Mouse (Mus musculus) Patski (cell line): ENCODE measurements around the gene Tinf2. TPM values are rescaled to one million over a fixed set of nuclear protein-coding genes. Genes with fewer than 3 reads are reported as not detected.

Source experiments
- ATAC-seq: fragments of 100-300 bp; one replicate; pipeline ENCODE4 v1.8.0; 2021
- CTCF ChIA-PET: fragments of 350-600 bp; sonication (Branson Sonifier 250); formaldehyde crosslinking; loops from one replicate; lab custom pipeline; 2022; ENCODE audit warnings: inconsistent platforms; lab: Charles Lee
- POLR2A ChIA-PET: fragments of 350-600 bp; sonication (Branson Sonifier 250); formaldehyde crosslinking; loops from one replicate; lab custom pipeline; 2022; ENCODE audit warnings: antibody characterized with exemption, inconsistent platforms; lab: Charles Lee
- DNase-seq: peaks from one replicate; pipeline ENCODE4 v3.0.0-alpha.2; 2011; ENCODE audit warnings: low read depth, low spot score
- H3K27me3 ChIP-seq: fragments of 371-371 bp; one replicate; pipeline ENCODE4 v1.5.1; 2021
- CTCF ChIP-seq: fragments of 100-300 bp; IDR thresholded peaks from one replicate; pipeline ENCODE4 v1.5.1; 2021
- in situ Hi-C: fragments of 300-500 bp; cut with MboI; formaldehyde crosslinking; loops from 3 replicates; pipeline ENCODE4 v1.11.1; 2018; ENCODE audit warnings: low pct_unique_long_range_greater_than_20kb, mixed read lengths
- polyA plus RNA-seq: library from polyadenylated mRNA; unstranded; gene quantifications from one replicate; pipeline ENCODE4 v1.2.3, GENCODE M21; 2021

The Tinf2 gene
- polyA plus RNA-seq, 1 experiment from 2014 or later: 19.5 TPM

DNA sequence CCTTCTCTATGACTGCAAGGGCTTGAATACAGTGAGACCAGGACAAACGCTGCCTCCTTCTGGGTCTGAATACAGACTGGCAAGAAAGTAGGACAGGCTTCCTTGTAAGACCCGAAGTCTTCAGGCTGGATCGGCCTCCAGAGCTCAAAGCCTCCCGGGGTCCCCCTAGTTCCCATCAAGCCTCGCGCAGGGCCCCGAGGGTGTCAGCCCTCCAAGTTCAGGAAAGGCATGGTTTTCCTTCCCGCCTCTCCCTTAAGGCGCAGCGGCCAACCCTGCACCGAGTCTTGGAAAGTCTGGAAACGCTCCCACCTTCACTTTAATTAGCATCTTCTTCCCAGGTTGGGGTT is 10.2 kb downstream of the Tinf2 start:
- ChIA-PET CTCF (interaction anchor here (1.0 to 2.2 kb wide), 4 partner anchors 10 to 114 kb away, joined by 3 to 5 read pairs (median 4); partner anchors contain the start of genes Tinf2 and Tssk4), POLR2A (interaction anchor here (0.5 kb wide), 1 partner anchor 12 kb away, joined by 5 read pairs; no protein-coding TSS in a partner anchor)
- DNase-seq (no peak), ATAC-seq (peak; percentile 10)
- in situ Hi-C loops: no loop called here
- H3K27me3 ChIP-seq: no peaks in the 10 kb centered on the region
- TF ChIP-seq CTCF: no peak

DNA sequence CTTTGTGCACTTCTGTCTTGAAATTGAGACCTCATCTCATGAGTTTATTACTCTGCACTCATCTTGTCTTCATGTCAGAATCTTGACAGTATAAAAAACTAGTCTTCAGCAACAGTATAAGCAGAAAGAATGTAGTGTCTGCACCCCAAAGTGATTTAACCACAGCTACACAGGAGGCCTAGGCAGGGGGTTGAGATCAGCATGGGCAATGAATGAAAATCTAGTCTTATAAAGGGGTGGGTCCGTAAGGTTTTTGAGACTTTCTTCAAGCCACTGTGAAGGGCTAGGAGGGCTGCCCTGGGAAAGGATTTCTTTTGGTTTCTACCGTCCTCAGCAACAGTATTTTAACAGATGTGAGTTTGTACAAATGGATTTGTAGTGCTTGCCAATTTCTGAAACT is 21.0 kb downstream of the Tinf2 start:
- in situ Hi-C loops: no loop called here
- ChIA-PET CTCF (interaction anchor here (1.3 to 2.8 kb wide), 5 partner anchors 9 to 84 kb away, joined by 3 to 15 read pairs (median 3); no protein-coding TSS in a partner anchor), POLR2A (interaction anchor here (1.2 to 1.6 kb wide), 2 partner anchors 9 to 26 kb away, joined by 3 read pairs; no protein-coding TSS in a partner anchor)
- ATAC-seq: peak; percentile 22
- no peak for TF ChIP-seq CTCF
- DNase-seq: no peak
- H3K27me3 ChIP-seq: no peaks in the 10 kb centered on the region

DNA sequence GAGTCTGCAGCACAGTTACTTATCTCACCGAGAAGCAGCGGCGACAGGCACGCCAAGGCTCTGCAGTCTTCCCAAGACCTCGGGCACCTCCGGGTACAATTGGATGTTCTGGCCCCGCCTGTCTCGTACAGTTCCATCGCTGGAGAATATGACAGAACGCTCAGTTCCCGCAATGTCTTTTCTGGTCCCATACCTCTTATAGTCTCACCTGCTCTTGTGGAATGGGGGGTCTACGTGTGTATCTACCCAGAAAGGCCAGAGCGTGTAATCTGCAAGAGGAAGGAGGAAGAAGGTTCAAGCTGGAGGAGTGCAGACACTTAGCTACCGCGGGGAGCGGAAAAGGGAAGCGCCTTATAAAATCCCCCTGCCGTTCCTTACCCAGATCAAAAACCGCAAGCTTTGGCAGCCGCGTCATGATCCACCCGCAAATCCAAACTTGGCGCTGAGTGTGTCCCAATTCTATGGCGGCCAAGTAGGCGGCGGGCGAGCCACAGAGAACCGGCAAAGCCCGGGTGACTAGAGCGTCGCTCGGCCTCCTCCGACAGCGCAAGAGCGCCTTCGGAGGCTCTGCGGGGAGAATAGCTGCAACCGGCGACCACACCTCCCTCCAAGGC is 21.6 kb downstream of the Tinf2 start, which contains the start of gene Mdp1:
Gene Mdp1, minus strand, starts transcription at position 549 of the 614 bp plus-strand sequence.
- no peaks in the 10 kb centered on the region for H3K27me3 ChIP-seq
- CTCF ChIA-PET: interaction anchor here (0.6 to 2.8 kb wide), 6 partner anchors 9 to 84 kb away, joined by 3 to 15 read pairs (median 4); partner anchors contain the start of gene Gmpr2
- no peak for DNase-seq
- ATAC-seq: peak; percentile 89
- POLR2A ChIA-PET: interaction anchor here (0.7 to 1.6 kb wide), 3 partner anchors 10 to 25 kb away, joined by 3 to 5 read pairs (median 3); no protein-coding TSS in a partner anchor
- in situ Hi-C loops: no loop called here
- TF ChIP-seq CTCF: peak; percentile 85

DNA sequence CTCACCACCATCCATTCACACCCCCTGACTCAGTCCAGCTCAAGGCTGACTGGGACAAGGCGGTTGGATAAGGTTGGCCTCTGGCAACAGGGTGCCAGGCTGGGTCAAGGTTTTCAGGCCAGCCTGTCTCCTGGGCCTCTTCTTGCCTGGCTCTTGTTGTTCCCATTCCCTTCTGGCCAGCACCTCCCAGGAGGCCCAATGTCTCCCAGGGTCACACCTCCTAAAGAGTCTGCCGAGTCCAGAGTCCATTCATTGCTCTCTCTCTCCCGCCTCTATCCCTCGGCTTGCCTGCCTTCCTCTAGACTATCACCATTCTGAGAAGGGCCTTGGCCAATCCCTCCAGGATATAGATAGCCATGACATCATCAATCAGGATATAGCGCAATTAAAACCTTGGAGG is 23.6 kb downstream of the Tinf2 start:
- no peak for ATAC-seq
- no peaks in the 10 kb centered on the region for H3K27me3 ChIP-seq
- POLR2A ChIA-PET: interaction anchor here (0.6 to 1.2 kb wide), 2 partner anchors 8 to 18 kb away, joined by 3 to 4 read pairs; partner anchors contain the start of gene Tssk4
- in situ Hi-C loops: no loop called here
- no peak for DNase-seq
- CTCF ChIA-PET: no interaction called here
- no peak for TF ChIP-seq CTCF

DNA sequence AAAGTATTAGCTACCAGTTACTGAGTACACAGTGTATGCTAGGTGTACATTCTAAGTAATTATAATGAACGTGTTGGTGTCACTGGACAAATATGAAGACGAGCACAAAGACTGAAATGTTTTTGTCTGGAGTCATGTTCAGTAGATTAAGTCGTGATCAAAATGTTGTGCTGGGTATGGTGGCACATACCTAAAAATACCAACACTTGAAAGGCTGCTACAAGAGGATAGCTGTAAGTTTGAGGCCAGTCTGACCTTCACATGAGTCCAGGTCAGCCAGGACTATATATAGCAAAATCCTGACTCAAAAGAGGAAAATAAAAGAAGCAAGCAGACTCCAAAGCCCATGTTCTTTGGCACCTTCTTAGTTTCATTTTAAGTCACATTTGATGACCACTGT is 24.7 kb downstream of the Tinf2 start:
- ChIA-PET POLR2A (no interaction called here), CTCF (interaction anchor here (1.3 kb wide), 1 partner anchor 10 kb away, joined by 3 read pairs; no protein-coding TSS in a partner anchor)
- no peaks in the 10 kb centered on the region for H3K27me3 ChIP-seq
- in situ Hi-C loops: no loop called here
- TF ChIP-seq CTCF: no peak
- ATAC-seq (no peak), DNase-seq (no peak)

DNA sequence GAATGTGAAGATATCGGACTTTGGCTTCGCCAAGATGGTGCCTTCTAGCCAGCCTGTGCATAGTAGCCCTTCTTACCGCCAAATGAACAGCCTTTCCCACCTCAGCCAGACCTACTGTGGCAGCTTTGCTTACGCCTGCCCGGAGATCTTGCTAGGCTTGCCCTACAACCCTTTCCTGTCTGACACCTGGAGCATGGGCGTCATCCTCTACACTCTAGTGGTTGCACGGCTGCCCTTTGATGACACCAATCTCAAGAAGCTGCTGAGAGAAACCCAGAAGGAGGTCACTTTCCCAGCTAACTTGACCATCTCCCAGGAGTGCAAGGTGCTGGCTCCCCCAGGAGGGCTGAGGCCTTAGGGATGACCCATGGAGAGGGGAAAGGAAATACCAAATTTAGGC is 30.1 kb downstream of the Tinf2 start:
- CTCF ChIA-PET: interaction anchor here (1.5 kb wide), 1 partner anchor 8 kb away, joined by 5 read pairs; the partner anchor contains the start of gene Mdp1
- in situ Hi-C loops: no loop called here
- POLR2A ChIA-PET: no interaction called here
- no peaks in the 10 kb centered on the region for H3K27me3 ChIP-seq
- DNase-seq (no peak), ATAC-seq (no peak)
- TF ChIP-seq CTCF: no peak

DNA sequence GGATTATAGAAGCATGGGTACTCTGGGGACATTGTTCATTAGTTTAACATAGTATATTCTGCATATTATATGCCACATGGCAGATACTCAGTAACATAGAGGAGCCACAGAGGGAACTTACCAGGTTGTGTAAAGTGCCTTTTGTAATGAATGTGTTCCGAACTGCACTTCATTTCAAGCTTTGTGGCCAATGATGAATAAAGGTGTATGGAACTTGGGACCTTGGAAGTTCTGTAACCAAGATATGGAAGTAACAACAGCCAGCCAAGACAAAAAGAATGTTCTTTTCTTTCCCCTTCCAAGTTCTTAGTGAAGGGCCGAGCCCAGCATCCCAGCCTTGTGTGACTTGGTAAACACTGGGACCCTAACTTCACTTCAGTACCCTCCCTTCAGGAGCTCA is 31.7 kb downstream of the Tinf2 start, which contains the start of gene Tssk4:
Gene Tssk4, plus strand, starts transcription at position 301 of the 400 bp plus-strand sequence.
- no peaks in the 10 kb centered on the region for H3K27me3 ChIP-seq
- in situ Hi-C loops: no loop called here
- ATAC-seq (no peak), DNase-seq (no peak)
- ChIA-PET CTCF (interaction anchor here (1.1 kb wide), 1 partner anchor 21 kb away, joined by 5 read pairs; no protein-coding TSS in a partner anchor), POLR2A (interaction anchor here (0.9 kb wide), 1 partner anchor 8 kb away, joined by 4 read pairs; no protein-coding TSS in a partner anchor)
- TF ChIP-seq CTCF: no peak

DNA sequence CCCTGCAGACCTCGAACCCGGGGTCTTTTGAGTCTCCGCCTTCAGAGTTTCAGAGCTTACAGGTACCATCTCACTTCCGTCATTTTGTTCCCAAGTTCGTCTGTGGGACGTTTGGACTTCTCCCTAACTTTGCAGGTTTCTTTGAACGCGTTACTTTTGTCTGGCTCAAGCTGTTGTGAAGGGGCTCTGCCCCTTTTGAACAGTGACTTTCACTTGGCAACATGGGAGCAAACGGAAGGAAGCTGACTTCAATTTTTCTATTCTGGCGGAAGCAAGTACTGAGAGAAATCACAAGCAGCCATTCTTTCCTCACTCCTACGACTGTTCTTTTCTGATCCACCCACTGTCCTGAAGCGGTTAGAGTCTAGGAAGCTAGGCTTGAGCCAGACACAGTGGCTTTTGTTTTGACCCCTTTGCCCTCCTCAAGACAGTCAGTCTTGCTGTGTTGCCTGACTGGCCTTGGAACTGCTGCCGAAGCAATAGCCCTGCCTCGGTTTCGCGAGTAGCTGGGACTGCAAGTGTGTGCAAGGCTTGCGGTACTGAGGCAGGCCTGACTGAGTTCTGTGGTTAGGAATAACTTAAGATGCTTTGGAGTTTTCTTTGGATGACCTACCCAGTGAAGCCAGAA is 37.2 kb downstream of the Tinf2 start:
- H3K27me3 ChIP-seq: no peaks in the 10 kb centered on the region
- ChIA-PET POLR2A (interaction anchor here (0.7 kb wide), 1 partner anchor 9 kb away, joined by 3 read pairs; no protein-coding TSS in a partner anchor), CTCF (interaction anchor here (0.6 to 3.0 kb wide), 2 partner anchors 9 to 16 kb away, joined by 3 to 15 read pairs; partner anchors contain the start of genes Ipo4 and Mdp1)
- no peak for TF ChIP-seq CTCF
- in situ Hi-C loops: no loop called here
- DNase-seq (no peak), ATAC-seq (no peak)

DNA sequence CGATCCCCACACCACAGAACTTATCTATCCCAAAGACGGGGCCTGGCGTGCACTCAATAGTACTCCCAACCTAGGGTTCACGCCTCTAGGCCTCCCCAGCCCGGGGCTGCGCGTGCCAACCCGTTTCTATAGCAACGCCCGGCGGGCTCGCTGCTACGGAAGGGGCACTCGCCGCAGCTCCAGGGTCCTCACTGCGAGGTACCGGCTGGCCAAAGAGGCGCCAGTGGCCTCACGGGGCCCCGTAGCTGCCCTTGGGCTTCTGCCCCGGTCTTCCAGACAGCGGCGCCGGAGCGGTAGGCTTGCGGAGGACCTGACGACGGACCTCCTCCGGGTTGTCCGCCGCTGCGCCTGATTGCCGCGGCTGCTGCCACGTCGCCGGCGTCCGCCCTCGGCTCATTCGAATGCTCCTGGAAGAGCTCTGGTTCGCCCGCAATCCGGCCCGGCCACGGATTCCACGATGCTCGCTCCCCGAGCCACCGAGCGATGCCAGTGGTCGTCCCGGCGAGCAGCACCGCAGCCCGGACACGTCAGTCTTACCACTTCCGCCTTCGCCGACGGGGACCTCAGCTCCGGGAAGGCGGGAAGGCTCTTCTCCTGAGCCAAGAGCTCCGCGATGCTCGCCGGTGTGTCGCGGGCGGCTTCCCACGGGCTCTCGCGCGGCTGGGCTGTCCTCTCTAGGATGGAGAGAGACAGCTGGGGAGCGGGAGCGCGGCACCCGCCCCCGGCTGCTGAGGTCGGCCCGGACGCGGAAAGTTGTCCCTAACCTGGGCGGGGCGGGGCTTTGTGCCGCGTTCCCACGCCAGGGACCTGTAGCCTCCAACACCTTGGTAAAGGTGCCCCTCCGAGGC is 38.3 kb downstream of the Tinf2 start, which contains the start of gene Tm9sf1:
Gene Tm9sf1, minus strand, starts transcription at position 747 of the 848 bp plus-strand sequence.
- in situ Hi-C loops: no loop called here
- no peak for TF ChIP-seq CTCF
- no peaks in the 10 kb centered on the region for H3K27me3 ChIP-seq
- no peak for DNase-seq
- ATAC-seq: peak; percentile 87
- ChIA-PET CTCF (interaction anchor here (0.6 kb wide), 1 partner anchor 19 kb away, joined by 3 read pairs; no protein-coding TSS in a partner anchor), POLR2A (no interaction called here)
